Mouse (Mus musculus) heart, embryonic 11.5 days (tissue): ENCODE data around the gene Arpp21. TPM values are rescaled to one million over a fixed set of nuclear protein-coding genes. Genes with fewer than 3 reads are reported as not detected.

ENCODE experiments used
- ATAC-seq: fragments of 200-750 bp; cut with Nextera tagmentation; replicated peaks from 2 replicates; pipeline ENCODE4 v1.8.0; 2017; ENCODE audit warnings: moderate library complexity; ENCODE audit not compliant: insufficient number of reproducible peaks, low FRiP score, low TSS enrichment
- H3K27ac ChIP-seq: fragments of 300-500 bp; sonication (generic); 2 replicates; pipeline ENCODE4 v1.5.1; 2014; ENCODE audit warnings: mild to moderate bottlenecking, low read depth, low read length
- H3K27me3 ChIP-seq: fragments of 300-500 bp; sonication (generic); 2 replicates; pipeline ENCODE4 v1.6.1; 2014; ENCODE audit warnings: mild to moderate bottlenecking, low read length, mixed read lengths; ENCODE audit not compliant: control insufficient read depth, insufficient read depth
- H3K36me3 ChIP-seq: fragments of 300-500 bp; sonication (generic); 2 replicates; pipeline ENCODE4 v1.6.1; 2014; ENCODE audit warnings: mild to moderate bottlenecking, low read length, moderate library complexity, mixed read lengths; ENCODE audit not compliant: control insufficient read depth, insufficient read depth
- H3K4me1 ChIP-seq: fragments of 300-500 bp; sonication (generic); 2 replicates; pipeline ENCODE4 v1.6.1; 2014; ENCODE audit warnings: low read length; ENCODE audit not compliant: control insufficient read depth, insufficient read depth
- H3K4me2 ChIP-seq: fragments of 300-500 bp; sonication (generic); 2 replicates; pipeline ENCODE4 v1.6.1; 2014; ENCODE audit warnings: mild to moderate bottlenecking, moderate library complexity
- H3K4me3 ChIP-seq: fragments of 300-500 bp; sonication (generic); 2 replicates; pipeline ENCODE4 v1.5.1; 2014; ENCODE audit warnings: low read depth, low read length
- H3K9ac ChIP-seq: fragments of 300-500 bp; sonication (generic); 2 replicates; pipeline ENCODE4 v1.6.1; 2014; ENCODE audit warnings: mild to moderate bottlenecking, low read depth, low read length, moderate library complexity
- H3K9me3 ChIP-seq: fragments of 300-500 bp; sonication (generic); replicated peaks from 2 replicates; pipeline ENCODE4 v1.6.1; 2016; ENCODE audit warnings: low read length; ENCODE audit not compliant: control insufficient read depth
- WGBS: fragments of 180-500 bp; shearing (Covaris S2); extraction: QIAGEN DNeasy Blood & Tissue Kit; methylation state at CpG from one replicate; pipeline ENCODE4 v1.1.7; 2014; ENCODE audit not compliant: insufficient replicate concordance; 5-methylcytosine and 5-hydroxymethylcytosine counted together
- polyA plus RNA-seq: library from polyadenylated mRNA; unstranded; fragments of >200 nt; fragmentation: Nextera tagmentation; extraction: Ambion mirVana; gene quantifications from 2 replicates; pipeline ENCODE4 v1.2.1, GENCODE M21; 2014

Gene Arpp21
- polyA plus RNA-seq, 1 experiment from 2014 or later: 1.7 TPM

- no peak overlapping the region for H3K27ac ChIP-seq
- peaks cover 47% of the 10 kb centered on the region for H3K27me3 ChIP-seq
- ATAC-seq: no peak
- 22% methylated on average over 12 of the region's 12 CpGs for WGBS
- H3K4me1 ChIP-seq: peaks cover 5% of the 10 kb centered on the region; the same call in 1 of the 2 replicates
- H3K9me3 ChIP-seq: no peaks in the 10 kb centered on the region
- H3K4me3 ChIP-seq: peak overlapping the region; percentile 50
- peak overlapping the region; percentile 93 for H3K4me2 ChIP-seq
- H3K36me3 ChIP-seq: no peaks in the 10 kb centered on the region
- H3K9ac ChIP-seq: no peak overlapping the region
Observed at GRCm38 (mm10) chr9:112233822-112234504, 1.8 kb downstream of the Arpp21 start.

- peaks cover 5% of the 10 kb centered on the region; the same call in 1 of the 2 replicates for H3K4me1 ChIP-seq
- H3K4me3 ChIP-seq: no peak overlapping the region
- H3K27me3 ChIP-seq: peaks cover 47% of the 10 kb centered on the region
- H3K4me2 ChIP-seq: no peak overlapping the region
- 63% methylated on average over 6 of the region's 6 CpGs for WGBS
- no peak for ATAC-seq
- H3K27ac ChIP-seq: no peak overlapping the region
- H3K9me3 ChIP-seq: no peaks in the 10 kb centered on the region
- no peaks in the 10 kb centered on the region for H3K36me3 ChIP-seq
- H3K9ac ChIP-seq: no peak overlapping the region
Observed at GRCm38 (mm10) chr9:112233378-112233777, 2.4 kb downstream of the Arpp21 start.

DNA sequence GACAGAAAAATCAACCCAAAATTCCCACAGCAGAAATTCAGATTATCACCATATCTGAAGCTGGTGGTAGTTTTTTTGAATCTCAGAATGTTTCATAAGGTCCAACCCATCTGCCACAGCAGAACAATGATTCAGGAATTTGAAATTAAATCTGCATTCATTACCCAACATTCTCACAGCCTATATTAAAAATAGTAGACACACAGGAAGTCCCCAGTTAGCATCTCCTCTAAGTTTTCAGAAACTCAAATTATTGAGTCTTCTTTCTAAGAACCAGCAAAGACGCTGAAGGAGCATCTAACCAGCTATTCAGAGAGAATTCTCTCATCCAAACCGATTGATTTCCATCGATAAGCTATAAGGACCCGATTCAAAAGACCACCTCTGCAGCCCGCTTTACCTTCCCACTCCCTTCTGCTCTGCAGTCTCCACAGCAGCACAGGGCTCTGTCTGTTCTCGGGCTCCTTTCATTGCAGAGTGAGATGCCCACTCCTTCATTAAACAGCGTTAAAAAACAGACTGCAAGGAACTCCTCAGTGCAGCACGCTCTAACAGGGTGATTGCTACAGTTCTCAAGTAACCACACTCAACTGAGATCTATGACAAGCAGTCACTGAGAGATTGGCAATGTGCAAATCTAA, 3.7 kb downstream of the Arpp21 start:
- Histone ChIP-seq H3K9me3 (no peaks in the 10 kb centered on the region), H3K27ac (no peak overlapping the region), H3K4me1 (peaks cover 7% of the 10 kb centered on the region; the same call in 1 of the 2 replicates), H3K4me3 (no peak overlapping the region), H3K36me3 (no peaks in the 10 kb centered on the region), H3K9ac (no peak overlapping the region), H3K4me2 (no peak overlapping the region), H3K27me3 (peaks cover 43% of the 10 kb centered on the region)
- 59% methylated on average over 8 of the region's 8 CpGs for WGBS
- ATAC-seq: no peak

- Histone ChIP-seq H3K4me1 (peaks cover 7% of the 10 kb centered on the region; the same call in 1 of the 2 replicates), H3K9ac (no peak overlapping the region), H3K27ac (no peak overlapping the region), H3K4me2 (no peak overlapping the region), H3K27me3 (peaks cover 43% of the 10 kb centered on the region), H3K4me3 (no peak overlapping the region), H3K9me3 (no peaks in the 10 kb centered on the region), H3K36me3 (no peaks in the 10 kb centered on the region)
- no peak for ATAC-seq
- WGBS: 79% methylated on average over 5 of the region's 5 CpGs
Observed at GRCm38 (mm10) chr9:112231383-112231782, 4.4 kb downstream of the Arpp21 start.

DNA sequence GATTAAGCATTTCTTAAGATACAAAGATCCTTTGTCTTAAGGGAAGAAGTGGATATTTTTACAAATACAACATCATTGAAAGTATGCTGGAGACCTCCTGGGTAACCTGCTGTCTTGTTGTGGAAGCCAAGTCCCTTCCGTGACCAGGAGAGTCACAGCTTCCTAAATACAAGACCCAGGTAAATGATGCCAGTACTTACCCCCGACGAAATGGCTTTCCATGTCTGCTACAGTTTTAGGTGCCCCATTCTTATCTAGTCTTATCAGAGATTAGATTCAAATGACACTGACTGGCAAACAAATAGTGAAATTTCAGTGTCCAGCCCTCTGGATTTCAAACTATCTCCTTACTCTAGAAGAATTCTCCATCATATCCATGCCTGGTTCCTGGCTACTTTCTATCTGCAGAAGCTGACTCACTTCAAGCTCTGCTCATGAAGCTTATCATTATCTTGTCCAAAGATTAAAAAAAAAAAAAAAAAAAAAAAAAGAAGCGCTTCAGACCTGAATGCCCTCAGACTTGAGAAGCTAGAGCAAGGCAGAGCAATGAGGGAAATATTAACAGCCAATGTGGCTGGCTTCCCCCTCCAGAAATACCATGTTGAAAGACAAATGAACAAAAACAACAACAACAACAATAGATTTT, 4.9 kb downstream of the Arpp21 start:
- H3K9me3 ChIP-seq: no peaks in the 10 kb centered on the region
- H3K9ac ChIP-seq: no peak overlapping the region
- H3K27me3 ChIP-seq: peaks cover 39% of the 10 kb centered on the region
- WGBS: 75% methylated on average over 4 of the region's 4 CpGs
- no peaks in the 10 kb centered on the region for H3K36me3 ChIP-seq
- no peak overlapping the region for H3K4me2 ChIP-seq
- no peak overlapping the region for H3K4me3 ChIP-seq
- ATAC-seq: no peak
- no peak overlapping the region for H3K27ac ChIP-seq
- H3K4me1 ChIP-seq: peaks cover 7% of the 10 kb centered on the region; the same call in 1 of the 2 replicates

- no peaks in the 10 kb centered on the region for H3K9me3 ChIP-seq
- H3K4me3 ChIP-seq: no peak overlapping the region
- H3K27me3 ChIP-seq: peaks cover 20% of the 10 kb centered on the region
- ATAC-seq: no peak
- 81% methylated on average over 3 of the region's 3 CpGs for WGBS
- 0 out of 2 replicates have a peak, but pooled peaks cover 3% of the 10 kb centered on the region for H3K4me1 ChIP-seq
- H3K4me2 ChIP-seq: no peak overlapping the region
- no peaks in the 10 kb centered on the region for H3K36me3 ChIP-seq
- H3K9ac ChIP-seq: no peak overlapping the region
- no peak overlapping the region for H3K27ac ChIP-seq
Observed at GRCm38 (mm10) chr9:112228470-112228869, 7.3 kb downstream of the Arpp21 start.

DNA sequence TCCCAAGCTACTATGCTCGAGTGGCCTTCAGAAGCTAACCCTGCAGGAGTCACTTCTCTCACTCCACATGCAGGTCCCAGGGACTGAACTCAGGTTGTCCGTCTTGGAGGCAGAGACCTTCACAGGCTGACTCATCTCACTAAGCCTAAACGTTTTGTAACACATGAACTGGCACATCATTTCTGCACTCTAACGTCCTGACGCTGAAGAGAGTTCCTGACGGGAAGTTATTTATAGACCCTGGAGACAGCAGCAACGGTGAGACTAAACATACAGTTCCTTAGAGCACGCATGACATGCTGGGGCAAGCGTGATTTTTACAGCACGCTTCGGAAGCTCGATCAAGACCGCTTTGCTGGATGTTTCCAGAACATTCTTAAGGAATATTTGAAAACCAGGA, 8.6 kb downstream of the Arpp21 start:
- H3K9ac ChIP-seq: no peak overlapping the region
- no peaks in the 10 kb centered on the region for H3K9me3 ChIP-seq
- H3K4me3 ChIP-seq: no peak overlapping the region
- H3K36me3 ChIP-seq: no peaks in the 10 kb centered on the region
- WGBS: 44% methylated on average over 13 of the region's 13 CpGs
- H3K4me1 ChIP-seq: 0 out of 2 replicates have a peak, but pooled peaks cover 3% of the 10 kb centered on the region
- H3K4me2 ChIP-seq: no peak overlapping the region
- H3K27ac ChIP-seq: no peak overlapping the region
- peaks cover 7% of the 10 kb centered on the region for H3K27me3 ChIP-seq
- ATAC-seq: no peak

DNA sequence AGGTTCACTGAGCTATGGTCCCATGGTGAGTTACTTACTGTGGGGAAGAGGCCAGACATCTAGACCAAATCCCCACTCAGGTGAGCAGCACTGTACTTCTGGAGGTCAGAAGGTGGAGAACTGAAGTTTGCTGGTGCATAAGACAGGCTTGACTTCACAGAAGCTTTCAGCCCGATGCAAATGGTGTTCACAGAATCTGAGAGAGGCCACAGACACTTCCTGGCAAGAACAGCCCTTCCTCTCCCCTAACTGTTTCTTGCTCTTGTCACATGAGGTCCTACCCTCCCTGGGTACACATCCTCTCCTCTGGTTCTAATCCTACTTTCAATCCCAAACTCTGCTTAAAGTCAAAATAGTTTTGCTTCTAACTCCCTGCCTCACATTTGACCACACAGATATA, 9.2 kb downstream of the Arpp21 start:
- H3K4me2 ChIP-seq: no peak overlapping the region
- ATAC-seq: no peak
- H3K27me3 ChIP-seq: 0 out of 2 replicates have a peak, but pooled peaks cover 3% of the 10 kb centered on the region
- H3K36me3 ChIP-seq: no peaks in the 10 kb centered on the region
- no peak overlapping the region for H3K27ac ChIP-seq
- H3K4me3 ChIP-seq: no peak overlapping the region
- no peak overlapping the region for H3K9ac ChIP-seq
- H3K4me1 ChIP-seq: 0 out of 2 replicates have a peak, but pooled peaks cover 3% of the 10 kb centered on the region
- 44% methylated on average over 1 of the region's 1 CpGs for WGBS
- H3K9me3 ChIP-seq: no peaks in the 10 kb centered on the region
